Mouse (Mus musculus): Measurements from ENCODE around the gene Cep170. TPM values are rescaled to one million over a fixed set of nuclear protein-coding genes. Genes with fewer than 3 reads are reported as not detected.

Gene Cep170
- polyA plus RNA-seq, 1 experiment from 2014 or later, result 24.6 TPM

DNA sequence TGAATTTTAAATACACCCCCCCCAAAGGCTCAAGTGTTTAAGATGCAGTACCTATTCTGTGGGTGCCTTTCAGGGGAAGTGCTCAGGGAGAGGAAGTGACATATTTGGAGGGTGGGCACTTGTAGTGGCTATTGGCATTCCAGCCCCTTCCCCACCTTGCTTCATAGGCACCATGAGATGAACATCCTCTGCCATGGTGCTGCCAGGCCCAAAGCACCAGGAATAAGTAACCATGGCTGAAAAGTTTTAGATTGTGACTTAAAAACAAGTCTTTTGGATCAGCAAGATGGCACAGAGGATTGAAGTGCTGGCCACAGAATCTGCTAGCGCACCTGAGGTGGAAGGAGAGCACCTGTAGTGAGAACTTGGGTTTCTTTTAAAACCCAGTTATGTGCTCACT is 113.6 kb downstream of the Cep170 start:
- Histone ChIP-seq H3K27ac (no peak overlapping the region), H3K4me1 (no peaks in the 10 kb centered on the region), H3K27me3 (ENCODE audit: insufficient read depth, poor library complexity, severe bottlenecking) (no peaks in the 10 kb centered on the region), H3K4me3 (no peak overlapping the region), H3K9me3 (no peaks in the 10 kb centered on the region), H3K36me3 (no peaks in the 10 kb centered on the region)
- 89% methylated on average over 1 of the region's 1 CpGs for WGBS
- peak; percentile 60 for DNase-seq (ENCODE audit: low spot score)

DNA sequence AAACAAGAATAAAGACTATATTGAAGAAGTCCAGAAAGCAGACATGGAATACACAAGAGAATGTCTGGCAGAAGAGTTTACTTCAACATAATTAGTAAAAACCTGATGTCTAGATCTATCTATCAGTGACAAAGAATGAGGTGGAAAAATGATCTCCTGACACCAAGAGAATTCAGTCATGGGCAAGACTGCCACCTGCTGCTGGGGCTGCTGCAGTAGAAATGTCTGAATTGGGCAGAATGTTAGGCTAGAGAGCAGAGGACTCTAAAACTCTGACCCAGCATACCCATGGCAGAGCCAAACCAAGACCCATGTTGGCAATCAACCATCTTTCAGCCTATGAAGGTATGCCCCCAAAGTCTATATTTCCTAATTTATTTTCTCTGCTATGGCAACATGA is 114.1 kb downstream of the Cep170 start:
- no peaks in the 10 kb centered on the region for H3K27me3 ChIP-seq (ENCODE audit: insufficient read depth, poor library complexity, severe bottlenecking)
- no peak overlapping the region for H3K4me3 ChIP-seq
- peak; percentile 61 for DNase-seq (ENCODE audit: low spot score)
- no peaks in the 10 kb centered on the region for H3K4me1 ChIP-seq
- H3K9me3 ChIP-seq, result no peaks in the 10 kb centered on the region
- H3K36me3 ChIP-seq, result no peaks in the 10 kb centered on the region
- H3K27ac ChIP-seq, result no peak overlapping the region

DNA sequence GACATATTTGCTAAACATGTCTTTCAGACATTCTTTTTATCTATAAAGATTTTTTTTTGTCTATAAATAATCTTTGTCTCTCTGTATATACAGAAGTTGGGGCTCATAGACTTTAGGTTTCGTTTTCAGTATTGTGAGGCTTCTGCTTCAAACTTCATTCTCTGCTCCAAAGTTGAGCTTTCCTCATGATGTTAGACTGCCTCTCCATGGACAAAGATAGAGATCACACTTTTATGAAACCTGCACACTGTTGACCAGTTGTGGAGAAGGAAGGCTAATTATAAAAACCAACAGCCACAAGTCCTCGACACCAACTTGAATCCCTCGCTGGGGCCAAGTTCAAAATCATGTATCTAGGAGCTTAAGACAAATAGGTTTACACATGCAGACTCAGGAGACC is 115.2 kb downstream of the Cep170 start:
- peak; percentile 61 for DNase-seq (ENCODE audit: low spot score)
- 75% methylated on average over 3 of the region's 3 CpGs for WGBS
- H3K4me3 ChIP-seq, result no peak overlapping the region
- H3K27ac ChIP-seq, result no peak overlapping the region
- H3K27me3 ChIP-seq (ENCODE audit: insufficient read depth, poor library complexity, severe bottlenecking), result no peaks in the 10 kb centered on the region
- H3K36me3 ChIP-seq, result no peaks in the 10 kb centered on the region
- no peaks in the 10 kb centered on the region for H3K9me3 ChIP-seq
- no peaks in the 10 kb centered on the region for H3K4me1 ChIP-seq

DNA sequence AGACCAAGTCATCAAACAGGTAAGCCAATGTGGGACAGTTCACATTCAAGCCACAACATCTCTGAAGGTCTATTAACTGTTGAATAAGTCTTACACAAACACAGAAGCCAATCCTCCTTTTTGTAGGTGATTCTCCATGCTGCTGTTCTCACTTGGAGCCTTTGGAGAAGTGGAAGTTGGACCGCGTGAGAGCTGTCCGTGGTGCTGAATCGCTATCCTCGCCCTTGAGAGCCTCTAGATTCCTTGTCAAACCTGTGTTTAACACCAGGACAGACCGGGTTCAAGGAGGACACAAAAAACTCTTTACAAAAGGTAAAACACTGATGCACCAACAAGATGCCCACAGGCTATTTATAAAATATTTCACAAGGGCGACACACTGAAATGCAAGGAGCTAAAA is 116.8 kb downstream of the Cep170 start:
- Histone ChIP-seq H3K4me3 (no peak overlapping the region), H3K4me1 (no peaks in the 10 kb centered on the region), H3K27ac (no peak overlapping the region), H3K27me3 (ENCODE audit: insufficient read depth, poor library complexity, severe bottlenecking) (no peaks in the 10 kb centered on the region), H3K9me3 (no peaks in the 10 kb centered on the region), H3K36me3 (no peaks in the 10 kb centered on the region)
- peak; percentile 83 for DNase-seq (ENCODE audit: low spot score)
- WGBS, result 13% methylated on average over 7 of the region's 7 CpGs

DNA sequence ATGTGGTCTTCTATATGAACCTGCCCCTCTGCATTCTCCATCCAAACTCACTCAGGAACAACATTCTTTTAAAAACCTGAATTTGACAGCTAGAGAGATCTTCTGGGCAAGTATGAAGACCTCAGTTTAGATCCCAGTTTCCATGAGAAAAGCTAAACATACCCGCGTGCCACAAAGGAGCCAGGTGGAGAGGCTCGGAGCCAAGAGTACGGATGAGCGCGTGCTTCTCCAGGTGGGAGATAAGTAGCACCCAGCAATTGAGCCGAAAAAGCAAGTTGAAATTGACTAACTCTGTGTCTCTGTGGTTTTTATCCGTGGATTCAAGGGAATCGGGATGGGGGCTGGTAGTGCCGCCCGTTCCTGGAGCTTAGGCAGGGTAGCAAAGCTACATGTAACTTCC is 122.8 kb downstream of the Cep170 start:
- Histone ChIP-seq H3K9me3 (no peaks in the 10 kb centered on the region), H3K4me1 (no peaks in the 10 kb centered on the region), H3K36me3 (no peaks in the 10 kb centered on the region), H3K27me3 (ENCODE audit: insufficient read depth, poor library complexity, severe bottlenecking) (no peaks in the 10 kb centered on the region), H3K4me3 (no peak overlapping the region), H3K27ac (no peak overlapping the region)
- WGBS, result 90% methylated on average over 11 of the region's 11 CpGs
- peak; percentile 63 for DNase-seq (ENCODE audit: low spot score)

DNA sequence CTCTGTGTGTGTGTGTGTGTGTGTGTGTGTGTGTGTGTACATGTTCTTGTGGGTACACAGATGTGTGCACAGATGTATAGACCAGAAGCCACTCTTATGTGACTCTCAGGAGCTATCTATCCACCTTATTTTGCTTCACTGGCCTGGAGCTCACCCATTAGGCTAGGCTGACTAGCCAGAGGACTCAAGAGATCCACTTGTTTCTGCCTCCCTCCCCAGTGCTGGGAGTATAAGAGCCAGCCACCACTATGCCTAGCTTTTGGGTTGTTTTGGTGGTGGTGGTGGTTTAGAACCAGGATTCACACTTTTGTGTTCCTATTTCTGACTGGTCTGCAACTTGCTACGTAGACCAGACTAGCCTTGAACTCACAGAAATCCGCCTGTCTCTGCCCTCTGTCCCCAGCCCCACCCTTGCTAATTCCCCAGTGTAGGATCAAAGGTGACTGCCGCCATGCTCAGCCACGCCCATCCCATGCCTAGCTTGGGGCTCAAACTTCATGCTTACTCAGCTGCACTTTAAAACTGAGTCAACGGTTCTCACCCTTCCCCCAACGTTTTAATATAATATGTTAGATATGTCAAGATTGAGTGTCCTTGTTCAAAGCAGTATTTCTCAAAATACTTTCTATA is 125.5 kb downstream of the Cep170 start:
- no peak overlapping the region for H3K27ac ChIP-seq
- H3K4me1 ChIP-seq, result no peaks in the 10 kb centered on the region
- peak; percentile 56 for DNase-seq (ENCODE audit: low spot score)
- WGBS, result 81% methylated on average over 6 of the region's 6 CpGs
- no peaks in the 10 kb centered on the region for H3K36me3 ChIP-seq
- no peaks in the 10 kb centered on the region for H3K27me3 ChIP-seq (ENCODE audit: insufficient read depth, poor library complexity, severe bottlenecking)
- no peak overlapping the region for H3K4me3 ChIP-seq
- no peaks in the 10 kb centered on the region for H3K9me3 ChIP-seq

MicroRNAs encoded within 50 kb of the gene (microRNA counts, 519-probe panel; counts per million panel counts)
- microRNA mmu-miR-350, result 4,427 counts per million, percentile 27 among the panel's probes with 10 or more counts

Small RNA genes within 50 kb of the gene (microRNA-seq; reads per million reads assigned to microRNA genes)
- 396 reads per million, percentile 69 among the genes with 10 or more reads in this experiment for gene Mir350

Other genes with a start within 250 kb of the Cep170 start
- gene Sdccag8, start 593 bp upstream of the Cep170 start, polyA plus RNA-seq (2016; fragmentation: Nextera tagmentation; extraction: Ambion mirVana), result 10.0 and 10.4 TPM in 2 replicates